9 mouse cellular contexts compared by ENCODE assay signal in genomic region chr15:81062175-81062588, GRCm38 (mm10).
DNase-seq lines count a peak whose midpoint lies in the region; ATAC-seq and TF ChIP-seq lines count a peak whose summit lies in the region.
"Had no signal": no experiment of that assay in that cellular context is flagged by ENCODE, and none has a peak within 500 bp of the region (broad histone marks: within the 10 kb centered on the region; RNA-seq: fewer than 3 reads in every experiment).

No protein-coding gene starts in this region.

- no peaks in the 10 kb centered on the region for H3K79me2 ChIP-seq in heart, adult 2 months (replicated peaks; ENCODE audit: control insufficient read depth, insufficient read depth, low read length)

- no peaks in the 10 kb centered on the region for H3K27me3 ChIP-seq in heart, adult 2 months (ENCODE audit: control insufficient read depth, insufficient read depth, low read length)
- no peaks in the 10 kb centered on the region for H3K27me3 ChIP-seq in limb, embryonic 13.5 days
- H3K27me3 ChIP-seq: hindbrain, embryonic 12.5 days had no signal

- peaks cover 4% of the 10 kb centered on the region for H3K4me1 ChIP-seq in heart, adult 2 months (ENCODE audit: control insufficient read depth, insufficient read depth, low read length)
- H3K4me1 ChIP-seq in limb, embryonic 13.5 days, result peaks cover 28% of the 10 kb centered on the region

- H3K4me2 ChIP-seq in limb, embryonic 13.5 days (replicated peaks), result peak overlapping the region; percentile 51
- H3K4me2 ChIP-seq: hindbrain, embryonic 12.5 days had no signal

- no peak for DNase-seq in heart, adult 2 months
- no peak for DNase-seq in heart, postnatal 25 days (ENCODE audit: low spot score)
- DNase-seq in Muller cell, postnatal 12 days (ENCODE audit: inconsistent ontology term), result peak; percentile 45
- peak; percentile 77 for DNase-seq in gastrocnemius, postnatal 25 days
- no peak for DNase-seq in right cerebral cortex, postnatal 10 days (ENCODE audit: low spot score in 2 of 2)
- no peak for DNase-seq in left cerebral cortex, postnatal 36 days (ENCODE audit: low spot score in 2 of 2)

- WGBS in heart, adult 2 months, result 37% methylated on average over 8 of the region's 8 CpGs
- 2% methylated on average over 8 of the region's 8 CpGs for WGBS in limb, embryonic 13.5 days

- TF ChIP-seq CTCF in heart, adult 2 months (IDR thresholded peaks at IDR 0.05), result no peak

- no peak overlapping the region for H3K9ac ChIP-seq in heart, adult 2 months (ENCODE audit: low read depth, low read length)
- 0 out of 2 replicates have a peak overlapping the region, but pooled peaks have one; percentile 35 for H3K9ac ChIP-seq in limb, embryonic 13.5 days

- no peak overlapping the region for H3K4me3 ChIP-seq in heart, adult 2 months
- no peak overlapping the region for H3K4me3 ChIP-seq in limb, embryonic 13.5 days
- H3K4me3 ChIP-seq: hindbrain, embryonic 12.5 days had no signal

- intact Hi-C loops in heart, adult 2 months (cut with DNase I), result no loop called here
- intact Hi-C loops in heart, postnatal 25 days (cut with DNase I), result no loop called here
- intact Hi-C loops in left cerebral cortex, postnatal 36 days (cut with DNase I), result no loop called here

- no peaks in the 10 kb centered on the region for H3K9me3 ChIP-seq in limb, embryonic 13.5 days
- H3K9me3 ChIP-seq: hindbrain, embryonic 12.5 days had no signal

- no peaks in the 10 kb centered on the region for H3K36me3 ChIP-seq in heart, adult 2 months (ENCODE audit: control insufficient read depth, insufficient read depth, low read length)
- no peaks in the 10 kb centered on the region for H3K36me3 ChIP-seq in limb, embryonic 13.5 days
- H3K36me3 ChIP-seq: hindbrain, embryonic 12.5 days had no signal

- TF ChIP-seq POLR2A in heart, adult 2 months (IDR thresholded peaks at IDR 0.05; ENCODE audit: insufficient read depth, low read depth, low read length), result no peak

- peak; percentile 75 for ATAC-seq in limb, embryonic 13.5 days (ENCODE audit: low FRiP score, low read depth)
- no peak for ATAC-seq in erythroblast, adult 5-6 weeks (replicated peaks; ENCODE audit: low FRiP score, poor library complexity, severe bottlenecking)

- H3K27ac ChIP-seq in heart, adult 2 months, result no peak overlapping the region
- H3K27ac ChIP-seq in limb, embryonic 13.5 days, result peak overlapping the region; percentile 82
- H3K27ac ChIP-seq: hindbrain, embryonic 12.5 days had no signal

- TF ChIP-seq EP300 in heart, adult 2 months (IDR thresholded peaks at IDR 0.05; ENCODE audit: insufficient read depth, low read depth, low read length), result 0 out of 2 replicates have a peak, but pooled peaks have one; percentile 8

Comparison
In these comparisons a context has a peak if more than half of its experiments do, and no peak if none do; other contexts are left out.
1. DNase-seq: peak in Muller cell, postnatal 12 days (single experiment) and gastrocnemius, postnatal 25 days (single experiment); none in heart, adult 2 months (0 of 2), heart, postnatal 25 days (single experiment), right cerebral cortex, postnatal 10 days (0 of 2) and left cerebral cortex, postnatal 36 days (0 of 2).